Mouse (Mus musculus): Measurements from ENCODE around the gene Ap1g1. TPM values are rescaled to one million over a fixed set of nuclear protein-coding genes. Genes with fewer than 3 reads are reported as not detected.
A peak's percentile ranks its signal among the peaks of the same experiment; 100 is the strongest.
"Not testable (repeated sequence)": the region's sequence is repeated elsewhere in the genome, so short reads cannot be mapped to it uniquely, and the experiment has no call there.

Gene Ap1g1
- polyA plus RNA-seq, 1 experiment from 2014 or later: 34.5 TPM

DNA sequence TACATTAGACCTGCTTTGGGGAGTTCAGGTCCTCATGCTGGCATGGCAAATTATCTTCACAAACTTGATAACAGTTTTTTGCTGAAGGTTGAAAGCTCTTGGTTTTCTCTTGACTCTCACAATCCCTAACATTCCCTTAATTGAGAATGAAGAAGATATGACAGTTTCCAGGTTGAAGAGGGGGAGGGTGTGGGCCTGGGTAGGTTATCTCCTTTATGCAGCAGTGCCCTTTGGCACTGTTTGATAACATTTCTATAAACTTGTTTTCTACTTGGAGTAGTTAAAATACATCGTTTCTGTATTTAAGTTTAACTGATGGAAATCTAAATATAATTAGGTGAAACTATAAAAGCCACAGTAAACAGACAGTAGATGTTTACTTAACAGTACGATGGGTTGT, 86.4 kb downstream of the Ap1g1 start:
- WGBS: 59% methylated on average over 2 of the region's 2 CpGs
- no peak overlapping the region for H3K27ac ChIP-seq (ENCODE audit: low read depth)

DNA sequence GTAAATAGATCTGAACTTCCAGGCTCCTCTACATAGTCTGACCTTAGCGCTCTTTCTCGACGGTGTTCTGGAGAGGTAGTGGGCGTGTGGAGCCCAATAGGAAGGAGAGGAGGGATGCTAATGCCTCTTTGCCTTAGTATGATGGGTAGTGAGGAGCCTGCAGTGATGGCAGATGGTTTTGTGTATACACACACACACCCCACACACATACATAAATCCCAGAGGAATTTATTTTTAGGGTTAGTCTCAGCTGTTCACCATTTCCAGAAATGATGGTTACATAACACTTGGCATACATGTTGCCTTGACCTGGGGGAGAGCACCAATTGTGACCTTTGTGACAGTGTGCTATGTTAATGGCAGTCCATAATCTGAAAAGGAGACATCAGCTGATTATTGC, 87.2 kb downstream of the Ap1g1 start:
- Histone ChIP-seq H3K4me2 (ENCODE audit: low read length) (no peak overlapping the region), H3K9ac (ENCODE audit: low read length) (no peak overlapping the region), H3K27ac (ENCODE audit: low read depth) (no peak overlapping the region), H3K4me1 (replicated peaks; ENCODE audit: control insufficient read depth, insufficient read depth, low read length) (peaks cover 3% of the 10 kb centered on the region), H3K9me3 (ENCODE audit: control insufficient read depth, low read length) (no peaks in the 10 kb centered on the region), H3K27me3 (replicated peaks; ENCODE audit: control insufficient read depth, insufficient read depth, low read length) (no peaks in the 10 kb centered on the region), H3K4me3 (ENCODE audit: low read depth, low read length) (no peak overlapping the region), H3K36me3 (ENCODE audit: control insufficient read depth, insufficient read depth, low read length) (peaks cover 25% of the 10 kb centered on the region)
- ATAC-seq (replicated peaks; ENCODE audit: low FRiP score, low TSS enrichment, low read depth) (no peak), DNase-seq (ENCODE audit: low spot score) (no peak)
- 84% methylated on average over 4 of the region's 4 CpGs for WGBS

More for the DNA sequence above, 86.4 kb downstream of the Ap1g1 start:
- H3K9me3 ChIP-seq (ENCODE audit: control insufficient read depth, low read length): no peaks in the 10 kb centered on the region
- peaks cover 33% of the 10 kb centered on the region for H3K36me3 ChIP-seq (ENCODE audit: control insufficient read depth, insufficient read depth, low read length)
- no peak overlapping the region for H3K9ac ChIP-seq (ENCODE audit: low read length)
- DNase-seq (ENCODE audit: low spot score): no peak
- H3K4me2 ChIP-seq (ENCODE audit: low read length): no peak overlapping the region
- no peak for ATAC-seq (replicated peaks; ENCODE audit: low FRiP score, low TSS enrichment, low read depth)
- peaks cover 3% of the 10 kb centered on the region for H3K4me1 ChIP-seq (replicated peaks; ENCODE audit: control insufficient read depth, insufficient read depth, low read length)
- H3K4me3 ChIP-seq (ENCODE audit: low read depth, low read length): no peak overlapping the region
- no peaks in the 10 kb centered on the region for H3K27me3 ChIP-seq (replicated peaks; ENCODE audit: control insufficient read depth, insufficient read depth, low read length)

DNA sequence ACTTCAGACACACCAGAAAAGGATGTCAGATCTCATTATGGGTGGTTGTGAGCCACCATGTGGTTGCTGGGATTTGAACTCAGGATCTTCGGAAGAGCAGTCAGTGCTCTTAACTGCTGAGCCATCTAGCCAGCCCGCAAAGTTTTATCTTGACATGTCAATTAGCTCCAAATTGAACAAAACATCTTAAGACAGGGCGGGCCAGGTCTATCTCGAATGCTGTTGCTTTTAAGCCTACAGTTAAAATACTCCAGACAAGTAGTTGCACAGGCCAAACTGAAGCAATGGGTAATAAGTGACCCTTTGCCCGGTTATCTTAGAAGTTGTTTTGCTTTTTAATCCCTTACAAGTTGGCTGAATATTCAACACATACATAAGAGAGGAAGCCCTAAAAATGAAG, 88.3 kb downstream of the Ap1g1 start:
- H3K4me3 ChIP-seq (ENCODE audit: low read depth, low read length): no peak overlapping the region
- H3K4me1 ChIP-seq (replicated peaks; ENCODE audit: control insufficient read depth, insufficient read depth, low read length): peaks cover 3% of the 10 kb centered on the region
- no peaks in the 10 kb centered on the region for H3K9me3 ChIP-seq (ENCODE audit: control insufficient read depth, low read length)
- DNase-seq (ENCODE audit: low spot score) (no peak), ATAC-seq (replicated peaks; ENCODE audit: low FRiP score, low TSS enrichment, low read depth) (no peak)
- no peaks in the 10 kb centered on the region for H3K27me3 ChIP-seq (replicated peaks; ENCODE audit: control insufficient read depth, insufficient read depth, low read length)
- H3K36me3 ChIP-seq (ENCODE audit: control insufficient read depth, insufficient read depth, low read length): peaks cover 14% of the 10 kb centered on the region
- 87% methylated on average over 5 of the region's 5 CpGs for WGBS
- H3K27ac ChIP-seq (ENCODE audit: low read depth): no peak overlapping the region
- no peak overlapping the region for H3K9ac ChIP-seq (ENCODE audit: low read length)
- H3K4me2 ChIP-seq (ENCODE audit: low read length): no peak overlapping the region

DNA sequence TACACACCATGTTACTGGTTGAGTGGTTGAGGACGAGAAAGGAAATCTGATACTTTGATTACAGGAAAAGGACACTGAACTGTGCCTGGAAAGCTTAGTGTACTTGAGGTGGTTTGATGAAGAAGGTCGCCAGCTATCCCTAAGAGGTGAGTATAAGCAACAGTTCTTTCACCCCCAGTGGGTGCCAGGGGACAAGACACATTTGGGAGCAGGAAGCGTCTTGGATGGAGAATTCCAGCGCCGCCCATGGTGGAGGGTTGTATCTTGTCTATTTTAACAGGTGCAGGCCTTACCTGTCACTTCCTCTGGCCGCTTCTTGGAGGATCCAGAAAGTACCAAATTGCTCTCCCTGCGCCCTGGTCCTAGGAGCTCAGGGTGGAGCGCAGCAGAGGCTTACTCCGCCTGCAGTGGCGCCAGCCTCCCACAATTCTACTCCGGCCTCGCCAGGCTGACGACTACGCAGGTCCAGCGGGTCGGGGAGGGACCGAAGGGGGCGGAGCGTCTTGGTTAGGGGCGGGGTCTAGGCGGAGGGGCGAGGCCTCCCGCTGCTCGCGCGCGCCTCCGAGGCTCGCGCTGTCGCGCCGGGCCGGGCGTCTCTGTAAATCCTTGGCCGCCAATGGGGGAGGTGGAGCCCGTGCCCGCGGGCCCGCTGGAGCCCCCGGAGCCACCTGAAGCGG, 89.8 kb downstream of the Ap1g1 start, which contains the start of gene Phlpp2:
Gene Phlpp2 (plus strand): TSS at position 540 of the 677 bp plus-strand sequence.
- Histone ChIP-seq H3K9ac (ENCODE audit: low read length) (peak within 1 kb of the TSS; percentile 91), H3K27ac (ENCODE audit: low read depth) (peak within 1 kb of the TSS; percentile 90), H3K27me3 (replicated peaks; ENCODE audit: control insufficient read depth, insufficient read depth, low read length) (no peaks in the 10 kb centered on the region), H3K4me2 (ENCODE audit: low read length) (peak within 1 kb of the TSS; percentile 54), H3K36me3 (ENCODE audit: control insufficient read depth, insufficient read depth, low read length) (peaks cover 8% of the 10 kb centered on the region), H3K9me3 (ENCODE audit: control insufficient read depth, low read length) (no peaks in the 10 kb centered on the region), H3K4me1 (replicated peaks; ENCODE audit: control insufficient read depth, insufficient read depth, low read length) (peaks cover 3% of the 10 kb centered on the region), H3K4me3 (ENCODE audit: low read depth, low read length) (peak within 1 kb of the TSS; percentile 82)
- DNase-seq (ENCODE audit: low spot score) (peak; percentile 98), ATAC-seq (replicated peaks; ENCODE audit: low FRiP score, low TSS enrichment, low read depth) (peak; percentile 97)
- under 1% methylated on average over 40 of the region's 42 CpGs for WGBS

DNA sequence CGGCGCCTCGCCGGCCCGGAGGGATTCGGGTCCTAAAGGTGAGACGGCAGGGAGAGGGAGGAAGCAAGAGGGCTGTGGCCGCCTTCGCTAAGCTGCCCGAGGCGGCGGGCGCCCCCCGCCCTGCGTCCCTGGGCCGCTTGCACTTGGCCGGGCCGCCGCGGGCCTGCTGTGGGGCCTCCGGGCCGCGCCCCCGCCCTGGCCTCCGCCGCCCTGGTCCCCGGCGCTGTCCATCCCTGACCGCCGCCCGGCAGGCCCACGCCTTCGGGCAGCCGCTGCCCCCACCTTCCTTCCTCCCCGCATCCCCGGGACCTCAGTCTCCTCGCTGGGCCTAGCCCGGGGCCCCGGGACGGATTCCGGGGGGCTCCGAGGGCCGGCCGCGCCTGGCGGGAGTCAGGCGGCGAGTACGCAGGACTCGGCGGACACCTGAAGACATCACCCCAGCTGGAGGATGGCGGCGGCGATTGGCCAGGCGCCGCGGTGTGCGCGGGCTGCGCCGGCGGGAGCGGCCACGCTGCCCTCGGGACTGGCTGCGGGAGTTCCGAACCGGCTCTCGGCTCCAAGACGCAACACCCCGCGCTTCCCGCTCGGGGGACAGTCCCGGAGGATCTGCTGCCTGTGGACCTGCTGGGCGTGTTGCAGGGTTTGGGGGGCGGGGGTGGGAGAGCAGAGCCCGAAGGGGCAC, 90.5 kb downstream of the Ap1g1 start:
- H3K36me3 ChIP-seq (ENCODE audit: control insufficient read depth, insufficient read depth, low read length): peaks cover 7% of the 10 kb centered on the region
- H3K4me2 ChIP-seq (ENCODE audit: low read length): peak overlapping the region; percentile 54
- H3K27me3 ChIP-seq (replicated peaks; ENCODE audit: control insufficient read depth, insufficient read depth, low read length): no peaks in the 10 kb centered on the region
- ATAC-seq (replicated peaks; ENCODE audit: low FRiP score, low TSS enrichment, low read depth): peak; percentile 88
- peak overlapping the region; percentile 82 for H3K4me3 ChIP-seq (ENCODE audit: low read depth, low read length)
- peak overlapping the region; percentile 91 for H3K9ac ChIP-seq (ENCODE audit: low read length)
- no peaks in the 10 kb centered on the region for H3K9me3 ChIP-seq (ENCODE audit: control insufficient read depth, low read length)
- peak; percentile 85 for DNase-seq (ENCODE audit: low spot score)
- WGBS: 1% methylated on average over 73 of the region's 78 CpGs
- H3K4me1 ChIP-seq (replicated peaks; ENCODE audit: control insufficient read depth, insufficient read depth, low read length): peaks cover 3% of the 10 kb centered on the region
- peak overlapping the region; percentile 90 for H3K27ac ChIP-seq (ENCODE audit: low read depth)

DNA sequence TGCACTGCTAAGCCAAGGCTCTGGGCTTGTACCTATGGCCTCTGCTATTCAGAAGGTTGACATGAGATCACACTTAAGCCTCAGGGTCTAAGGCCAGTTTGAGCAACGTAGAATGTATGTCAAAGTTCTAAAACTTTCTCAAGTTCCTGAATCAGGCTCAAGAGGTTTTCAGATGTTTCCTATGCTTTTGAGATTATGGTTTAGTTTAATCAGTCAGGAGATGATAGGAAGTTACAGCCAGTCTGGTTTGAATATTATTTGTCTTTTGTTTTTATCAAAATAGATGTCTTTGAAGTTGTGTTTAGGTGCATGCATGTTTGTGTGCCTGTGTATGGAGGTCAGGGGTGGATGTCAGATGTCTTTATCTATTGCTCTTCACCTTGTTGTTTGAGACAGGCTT, 92.7 kb downstream of the Ap1g1 start:
- Histone ChIP-seq H3K27ac (ENCODE audit: low read depth) (no peak overlapping the region), H3K36me3 (ENCODE audit: control insufficient read depth, insufficient read depth, low read length) (peaks cover 7% of the 10 kb centered on the region), H3K4me3 (ENCODE audit: low read depth, low read length) (no peak overlapping the region), H3K9me3 (ENCODE audit: control insufficient read depth, low read length) (no peaks in the 10 kb centered on the region), H3K27me3 (replicated peaks; ENCODE audit: control insufficient read depth, insufficient read depth, low read length) (no peaks in the 10 kb centered on the region), H3K4me1 (replicated peaks; ENCODE audit: control insufficient read depth, insufficient read depth, low read length) (peaks cover 3% of the 10 kb centered on the region), H3K4me2 (ENCODE audit: low read length) (no peak overlapping the region), H3K9ac (ENCODE audit: low read length) (no peak overlapping the region)
- ATAC-seq (replicated peaks; ENCODE audit: low FRiP score, low TSS enrichment, low read depth): no peak
- DNase-seq (ENCODE audit: low spot score): no peak
- 91% methylated on average over 1 of the region's 1 CpGs for WGBS

DNA sequence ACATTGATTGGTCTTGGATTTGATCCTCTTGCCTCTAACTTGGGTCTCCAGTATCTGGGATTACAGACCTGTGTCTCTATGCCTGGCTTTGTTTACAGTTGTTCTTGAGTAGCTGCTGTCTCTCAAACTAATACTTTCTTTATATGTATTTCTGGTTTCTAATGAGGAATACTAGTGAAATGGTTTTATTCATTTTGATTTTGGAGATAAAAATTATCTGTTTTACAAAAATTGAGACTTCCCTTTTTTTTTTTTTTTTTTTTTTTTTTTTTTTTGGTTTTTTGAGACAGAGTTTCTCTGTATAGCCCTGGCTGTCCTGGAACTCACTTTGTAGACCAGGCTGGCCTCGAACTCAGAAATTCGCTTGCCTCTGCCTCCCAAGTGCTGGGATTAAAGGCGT, 95.4 kb downstream of the Ap1g1 start:
- H3K9ac ChIP-seq (ENCODE audit: low read length); DNase-seq (ENCODE audit: low spot score); ATAC-seq (replicated peaks; ENCODE audit: low FRiP score, low TSS enrichment, low read depth); H3K4me3 ChIP-seq (ENCODE audit: low read depth, low read length); H3K4me2 ChIP-seq (ENCODE audit: low read length); H3K27me3 ChIP-seq (replicated peaks; ENCODE audit: control insufficient read depth, insufficient read depth, low read length); H3K9me3 ChIP-seq (ENCODE audit: control insufficient read depth, low read length); H3K4me1 ChIP-seq (replicated peaks; ENCODE audit: control insufficient read depth, insufficient read depth, low read length); H3K27ac ChIP-seq (ENCODE audit: low read depth): not testable (repeated sequence)
- WGBS: 97% methylated on average over 3 of the region's 3 CpGs
- H3K36me3 ChIP-seq (ENCODE audit: control insufficient read depth, insufficient read depth, low read length): peaks cover 21% of the 10 kb centered on the region

DNA sequence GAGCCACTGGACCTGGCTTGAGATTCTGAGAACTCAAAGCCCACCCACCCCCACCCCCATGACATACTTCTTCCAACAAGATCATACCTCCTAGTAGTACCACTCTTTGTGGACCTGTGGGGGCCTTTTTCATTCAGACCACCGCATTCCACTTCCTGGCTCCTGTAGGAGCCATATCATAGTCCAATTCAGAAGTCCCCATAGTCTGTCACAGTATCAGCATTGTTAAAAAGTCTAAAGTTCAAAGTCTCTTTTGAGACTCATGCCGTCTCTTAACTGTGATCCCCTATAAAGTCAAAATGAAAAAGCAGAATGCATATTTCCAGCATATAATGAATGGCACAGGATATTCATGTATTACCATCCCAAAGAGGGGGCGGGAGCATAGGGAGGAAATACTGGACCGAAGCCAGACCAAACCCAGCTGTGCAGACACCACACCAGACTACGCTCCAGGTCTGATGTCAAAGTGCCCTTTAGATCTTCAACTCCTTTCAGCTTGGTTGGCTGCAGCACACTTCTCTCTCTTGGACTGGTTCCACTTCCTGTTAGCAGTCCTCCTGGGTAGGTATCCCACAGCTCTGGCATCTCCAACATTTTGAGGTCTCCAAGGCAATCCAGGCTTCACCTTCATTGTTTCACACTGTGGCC, 101.8 kb downstream of the Ap1g1 start:
- no peaks in the 10 kb centered on the region for H3K9me3 ChIP-seq (ENCODE audit: control insufficient read depth, low read length)
- H3K4me2 ChIP-seq (ENCODE audit: low read length): no peak overlapping the region
- H3K4me3 ChIP-seq (ENCODE audit: low read depth, low read length): no peak overlapping the region
- no peak overlapping the region for H3K27ac ChIP-seq (ENCODE audit: low read depth)
- H3K9ac ChIP-seq (ENCODE audit: low read length): no peak overlapping the region
- peaks cover 43% of the 10 kb centered on the region for H3K36me3 ChIP-seq (ENCODE audit: control insufficient read depth, insufficient read depth, low read length)
- ATAC-seq (replicated peaks; ENCODE audit: low FRiP score, low TSS enrichment, low read depth) (no peak), DNase-seq (ENCODE audit: low spot score) (no peak)
- no peaks in the 10 kb centered on the region for H3K27me3 ChIP-seq (replicated peaks; ENCODE audit: control insufficient read depth, insufficient read depth, low read length)
- 0 out of 2 replicates have a peak, but pooled peaks cover 4% of the 10 kb centered on the region for H3K4me1 ChIP-seq (replicated peaks; ENCODE audit: control insufficient read depth, insufficient read depth, low read length)
- WGBS: 72% methylated on average over 5 of the region's 5 CpGs
